In the genomic region with DNA sequence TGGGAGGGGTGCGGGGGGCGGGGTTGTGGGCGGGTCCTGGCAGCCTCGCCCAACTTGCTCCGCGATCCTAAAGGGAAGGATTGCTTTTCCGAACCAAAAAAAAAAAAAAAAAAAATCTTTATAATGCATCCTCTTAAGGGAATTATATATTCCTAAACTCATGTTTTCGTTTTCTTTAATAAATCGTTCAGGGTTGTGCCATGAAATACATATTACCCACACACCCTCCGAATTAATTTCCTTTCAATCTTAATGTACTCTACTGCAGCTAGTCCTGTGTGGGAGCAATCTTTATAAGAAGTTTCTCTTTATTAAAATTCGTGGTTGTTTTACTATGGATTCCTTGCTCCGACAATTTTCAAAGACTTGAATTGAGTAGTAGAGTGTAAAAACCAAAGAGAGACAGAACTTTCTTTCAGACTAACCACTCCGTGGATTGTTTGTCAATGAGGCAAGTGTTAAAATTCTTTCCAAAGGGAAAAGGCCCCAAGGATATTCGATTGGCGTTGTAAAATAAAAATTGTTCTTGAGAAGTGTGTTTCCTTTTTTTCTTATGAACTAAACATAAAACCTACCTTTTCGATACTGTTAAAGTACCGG, we compare ENCODE assay signal across 8 mouse cellular contexts.
DNase-seq lines count a peak whose midpoint lies in the region; ATAC-seq lines count a peak whose summit lies in the region.

No protein-coding gene starts in this region.

- H3K4me3 ChIP-seq in heart, embryonic 12.5 days, result no peak overlapping the region
- no peak overlapping the region for H3K4me3 ChIP-seq in midbrain, embryonic 14.5 days (replicated peaks; ENCODE audit: low read depth, low read length)
- H3K4me3 ChIP-seq in midbrain, embryonic 10.5 days, result no peak overlapping the region
- peak overlapping the region; percentile 40 for H3K4me3 ChIP-seq in limb, embryonic 10.5 days

- peaks cover 10% of the 10 kb centered on the region for H3K4me1 ChIP-seq in heart, embryonic 12.5 days (replicated peaks)
- H3K4me1 ChIP-seq in midbrain, embryonic 14.5 days (ENCODE audit: control insufficient read depth, insufficient read depth, low read length), result no peaks in the 10 kb centered on the region
- peaks cover 10% of the 10 kb centered on the region for H3K4me1 ChIP-seq in midbrain, embryonic 10.5 days
- peaks cover 78% of the 10 kb centered on the region for H3K4me1 ChIP-seq in limb, embryonic 10.5 days

- DNase-seq in heart, postnatal 25 days (ENCODE audit: low spot score), result no peak
- peak; percentile 59 for DNase-seq in midbrain, embryonic 14.5 days
- no peak for DNase-seq in midbrain, embryonic 10.5 days (ENCODE audit: low spot score)
- no peak for DNase-seq in limb, embryonic 10.5 days (ENCODE audit: low spot score)
- DNase-seq in cerebellum, adult 18-20 months, result no peak
- DNase-seq in right cerebral cortex, adult 18-20 months, result no peak
- DNase-seq in left cerebral cortex, adult 18-20 months (ENCODE audit: low spot score in 2 of 2), result no peak

- H3K36me3 ChIP-seq in heart, embryonic 12.5 days, result no peaks in the 10 kb centered on the region
- H3K36me3 ChIP-seq in midbrain, embryonic 14.5 days (ENCODE audit: control insufficient read depth, insufficient read depth, low read length), result no peaks in the 10 kb centered on the region
- H3K36me3 ChIP-seq in midbrain, embryonic 10.5 days, result no peaks in the 10 kb centered on the region
- no peaks in the 10 kb centered on the region for H3K36me3 ChIP-seq in limb, embryonic 10.5 days

- no peak overlapping the region for H3K9ac ChIP-seq in heart, embryonic 12.5 days
- no peak overlapping the region for H3K9ac ChIP-seq in midbrain, embryonic 14.5 days (replicated peaks; ENCODE audit: low read length)

- no peaks in the 10 kb centered on the region for H3K9me3 ChIP-seq in heart, embryonic 12.5 days (replicated peaks)
- no peaks in the 10 kb centered on the region for H3K9me3 ChIP-seq in midbrain, embryonic 14.5 days (ENCODE audit: control insufficient read depth, low read length)
- no peaks in the 10 kb centered on the region for H3K9me3 ChIP-seq in midbrain, embryonic 10.5 days (replicated peaks)
- no peaks in the 10 kb centered on the region for H3K9me3 ChIP-seq in limb, embryonic 10.5 days (replicated peaks)

- H3K27me3 ChIP-seq in heart, embryonic 12.5 days (replicated peaks), result peaks cover 40% of the 10 kb centered on the region
- H3K27me3 ChIP-seq in midbrain, embryonic 14.5 days (ENCODE audit: control insufficient read depth, insufficient read depth, low read length), result peaks cover 78% of the 10 kb centered on the region
- peaks cover 91% of the 10 kb centered on the region for H3K27me3 ChIP-seq in midbrain, embryonic 10.5 days (ENCODE audit: low read depth, poor library complexity, severe bottlenecking)
- 0 out of 2 replicates have a peak, but pooled peaks cover 3% of the 10 kb centered on the region for H3K27me3 ChIP-seq in limb, embryonic 10.5 days (ENCODE audit: low read depth, poor library complexity, severe bottlenecking)

- 0 out of 2 replicates have a peak overlapping the region, but pooled peaks have one; percentile 4 for H3K4me2 ChIP-seq in heart, embryonic 12.5 days
- no peak overlapping the region for H3K4me2 ChIP-seq in midbrain, embryonic 14.5 days (ENCODE audit: low read length)

- no peak for ATAC-seq in heart, embryonic 12.5 days (ENCODE audit: insufficient number of reproducible peaks, low FRiP score)
- no peak; the same call in 1 of the 2 replicates for ATAC-seq in midbrain, embryonic 14.5 days (ENCODE audit: low FRiP score, low TSS enrichment)

- 2% methylated on average over 17 of the region's 17 CpGs for WGBS in heart, embryonic 12.5 days
- whole genome bisulfite sequencing in midbrain, embryonic 14.5 days, result 3% methylated on average over 17 of the region's 17 CpGs
- WGBS in midbrain, embryonic 10.5 days, result 3% methylated on average over 17 of the region's 17 CpGs
- WGBS in limb, embryonic 10.5 days, result 2% methylated on average over 17 of the region's 17 CpGs

- H3K27ac ChIP-seq in heart, embryonic 12.5 days (ENCODE audit: poor library complexity, severe bottlenecking), result no peak overlapping the region
- no peak overlapping the region for H3K27ac ChIP-seq in midbrain, embryonic 14.5 days (replicated peaks; ENCODE audit: low read depth, low read length)
- no peak overlapping the region for H3K27ac ChIP-seq in midbrain, embryonic 10.5 days (replicated peaks)
- peak overlapping the region; percentile 83 for H3K27ac ChIP-seq in limb, embryonic 10.5 days

- intact Hi-C loops in heart, postnatal 25 days (cut with DNase I), result loop anchor here (2.0 kb wide), 1 partner anchor 1960 kb away; no protein-coding TSS in a partner anchor
